Mouse (Mus musculus) myocyte (in vitro differentiated cells): ENCODE data around the gene Syt6. TPM values are rescaled to one million over a fixed set of nuclear protein-coding genes. Genes with fewer than 3 reads are reported as not detected.

Experiments
- H3K27me3 ChIP-seq: one replicate; pipeline ENCODE4 v1.6.1; 2011; ENCODE audit not compliant: control insufficient read depth, insufficient read depth, insufficient read length
- H3K36me3 ChIP-seq: one replicate; pipeline ENCODE4 v1.6.1; 2011; ENCODE audit not compliant: control insufficient read depth, insufficient read depth
- H3K4me2 ChIP-seq: one replicate; pipeline ENCODE4 v1.6.1; 2011; ENCODE audit warnings: low read depth, control low read depth
- H3K4me3 ChIP-seq: one replicate; pipeline ENCODE4 v1.5.1; 2011; ENCODE audit warnings: mild to moderate bottlenecking, control low read depth, moderate library complexity
- H3K79me2 ChIP-seq: one replicate; pipeline ENCODE4 v1.6.1; 2011; ENCODE audit not compliant: control insufficient read depth, insufficient read depth
- H3ac ChIP-seq: one replicate; pipeline ENCODE4 v1.6.1; 2011; ENCODE audit not compliant: control insufficient read depth, insufficient read length
- CEBPB ChIP-seq: IDR thresholded peaks from 2 replicates; pipeline ENCODE4 v1.6.1; 2011; ENCODE audit warnings: mild to moderate bottlenecking, moderate library complexity; ENCODE audit not compliant: poor library complexity, insufficient read depth, severe bottlenecking
- E2F4 ChIP-seq: IDR thresholded peaks from one replicate; pipeline ENCODE4 v1.6.1; 2011; ENCODE audit warnings: mild to moderate bottlenecking, control low read depth, moderate library complexity; ENCODE audit not compliant: insufficient read depth
- MAX ChIP-seq: IDR thresholded peaks from one replicate; pipeline ENCODE4 v1.6.1; 2011; ENCODE audit warnings: low read depth, mild to moderate bottlenecking, control low read depth
- MYOD1 ChIP-seq, 3 experiments: IDR thresholded peaks; one replicate each; pipeline ENCODE4 v1.6.1; 2011; ENCODE audit warnings: control low read depth in 2 of 3, low read depth in 2 of 3, mild to moderate bottlenecking in 2 of 3, moderate library complexity in 1 of 3; ENCODE audit not compliant: insufficient read length in 2 of 3, control insufficient read depth in 1 of 3
- MYOG ChIP-seq, 3 experiments: IDR thresholded peaks; one replicate each; pipeline ENCODE4 v1.6.1; 2011; ENCODE audit warnings: control low read depth in 2 of 3, low read depth in 2 of 3, mild to moderate bottlenecking in 2 of 3; ENCODE audit not compliant: insufficient read length in 2 of 3, control insufficient read depth in 1 of 3, insufficient read depth in 1 of 3
- POLR2A ChIP-seq: IDR thresholded peaks from one replicate; pipeline ENCODE4 v1.6.1; 2011; ENCODE audit warnings: low read depth, mild to moderate bottlenecking, control low read depth, moderate library complexity; ENCODE audit not compliant: insufficient read length
- POLR2AphosphoS2 ChIP-seq: IDR thresholded peaks from one replicate; pipeline ENCODE4 v1.6.1; 2011; ENCODE audit warnings: low read depth, control low read depth; ENCODE audit not compliant: insufficient read length
- REST ChIP-seq: IDR thresholded peaks from one replicate; pipeline ENCODE4 v1.6.1; 2011; ENCODE audit warnings: mild to moderate bottlenecking, control low read depth, moderate library complexity; ENCODE audit not compliant: insufficient read depth, insufficient read length
- SRF ChIP-seq: IDR thresholded peaks from one replicate; pipeline ENCODE4 v1.6.1; 2011; ENCODE audit warnings: low read depth; ENCODE audit not compliant: control insufficient read depth, insufficient read length
- TCF12 ChIP-seq: IDR thresholded peaks from one replicate; pipeline ENCODE4 v1.6.1; 2011; ENCODE audit warnings: mild to moderate bottlenecking, control low read depth; ENCODE audit not compliant: poor library complexity, insufficient read depth, severe bottlenecking
- TCF3 ChIP-seq: IDR thresholded peaks from one replicate; pipeline ENCODE4 v1.6.1; 2011; ENCODE audit warnings: low read depth, control low read depth; ENCODE audit not compliant: insufficient read length
- USF1 ChIP-seq: IDR thresholded peaks from one replicate; pipeline ENCODE4 v1.6.1; 2011; ENCODE audit warnings: low read depth, mild to moderate bottlenecking, control low read depth, moderate library complexity
- polyA plus RNA-seq: library from polyadenylated mRNA; unstranded; fragments of >200 nt; fragmentation: generic; extraction: Trizol; gene quantifications from one replicate; pipeline ENCODE4 v1.2.1, GENCODE M21; 2012; ENCODE audit warnings: missing spikeins

Gene Syt6
- polyA plus RNA-seq, 1 experiment: 0.07 TPM

- Histone ChIP-seq H3K79me2 (no peaks in the 10 kb centered on the region), H3K27me3 (no peaks in the 10 kb centered on the region), H3ac (no peak overlapping the region), H3K4me2 (no peak overlapping the region), H3K36me3 (no peaks in the 10 kb centered on the region), H3K4me3 (no peak overlapping the region)
- TF ChIP-seq SRF: no peak
- no peak for TF ChIP-seq TCF3
- TF ChIP-seq MYOG (IDR thresholded peaks at IDR 0.05; ENCODE audit: control insufficient read depth in 1 of 3, insufficient read depth in 1 of 3, insufficient read length in 2 of 3, low read depth in 2 of 3): no peak
- no peak for TF ChIP-seq POLR2A
- TF ChIP-seq MAX: no peak
- TF ChIP-seq TCF12: no peak
- TF ChIP-seq POLR2AphosphoS2: no peak
- TF ChIP-seq USF1: no peak
- no peak for TF ChIP-seq E2F4
- TF ChIP-seq REST: no peak
- TF ChIP-seq MYOD1 (IDR thresholded peaks at IDR 0.05; ENCODE audit: control insufficient read depth in 1 of 3, insufficient read length in 2 of 3, low read depth in 2 of 3): no peak
Observed at GRCm38 (mm10) chr3:103624591-103625051, 49.6 kb downstream of the Syt6 start.

- no peaks in the 10 kb centered on the region for H3K79me2 ChIP-seq
- H3ac ChIP-seq: no peak overlapping the region
- H3K4me3 ChIP-seq: no peak overlapping the region
- TF ChIP-seq TCF12 (peak; percentile 8), MYOG (IDR thresholded peaks at IDR 0.05; ENCODE audit: control insufficient read depth in 1 of 3, insufficient read depth in 1 of 3, insufficient read length in 2 of 3, low read depth in 2 of 3) (no peak), USF1 (no peak), POLR2A (no peak), MYOD1 (IDR thresholded peaks at IDR 0.05; ENCODE audit: control insufficient read depth in 1 of 3, insufficient read length in 2 of 3, low read depth in 2 of 3) (peak in 2 of 3 experiments; percentile 80 to 85)
- H3K27me3 ChIP-seq: no peaks in the 10 kb centered on the region
- H3K4me2 ChIP-seq: no peak overlapping the region
- no peaks in the 10 kb centered on the region for H3K36me3 ChIP-seq
Observed at GRCm38 (mm10) chr3:103625169-103625568, 50.1 kb downstream of the Syt6 start.

GRCm38 (mm10) chr3:103626481-103626880 is 51.5 kb downstream of the Syt6 start:
- Histone ChIP-seq H3K36me3 (no peaks in the 10 kb centered on the region), H3ac (no peak overlapping the region), H3K27me3 (no peaks in the 10 kb centered on the region), H3K4me3 (no peak overlapping the region), H3K4me2 (no peak overlapping the region), H3K79me2 (no peaks in the 10 kb centered on the region)
- TF ChIP-seq SRF (no peak), USF1 (no peak), MAX (no peak), TCF3 (no peak), POLR2A (no peak), POLR2AphosphoS2 (no peak), E2F4 (no peak), TCF12 (no peak), REST (no peak), CEBPB (no peak), MYOG (IDR thresholded peaks at IDR 0.05; ENCODE audit: control insufficient read depth in 1 of 3, insufficient read depth in 1 of 3, insufficient read length in 2 of 3, low read depth in 2 of 3) (no peak), MYOD1 (IDR thresholded peaks at IDR 0.05; ENCODE audit: control insufficient read depth in 1 of 3, insufficient read length in 2 of 3, low read depth in 2 of 3) (no peak)

- no peak overlapping the region for H3K4me2 ChIP-seq
- no peak for TF ChIP-seq SRF
- H3K79me2 ChIP-seq: no peaks in the 10 kb centered on the region
- no peak overlapping the region for H3K4me3 ChIP-seq
- no peaks in the 10 kb centered on the region for H3K36me3 ChIP-seq
- no peak overlapping the region for H3ac ChIP-seq
- no peaks in the 10 kb centered on the region for H3K27me3 ChIP-seq
Observed at GRCm38 (mm10) chr3:103627661-103628060, 52.6 kb downstream of the Syt6 start.

GRCm38 (mm10) chr3:103633124-103633523 is 58.1 kb downstream of the Syt6 start:
- no peaks in the 10 kb centered on the region for H3K27me3 ChIP-seq
- H3K4me2 ChIP-seq: no peak overlapping the region
- no peak overlapping the region for H3ac ChIP-seq
- TF ChIP-seq USF1: no peak
- no peak for TF ChIP-seq TCF12
- no peak for TF ChIP-seq POLR2A
- no peak for TF ChIP-seq MAX
- no peak for TF ChIP-seq REST
- TF ChIP-seq SRF: no peak
- no peak for TF ChIP-seq CEBPB
- no peak for TF ChIP-seq E2F4
- TF ChIP-seq MYOG (IDR thresholded peaks at IDR 0.05; ENCODE audit: control insufficient read depth in 1 of 3, insufficient read depth in 1 of 3, insufficient read length in 2 of 3, low read depth in 2 of 3): no peak
- TF ChIP-seq MYOD1 (IDR thresholded peaks at IDR 0.05; ENCODE audit: control insufficient read depth in 1 of 3, insufficient read length in 2 of 3, low read depth in 2 of 3): no peak
- no peak for TF ChIP-seq POLR2AphosphoS2
- no peak for TF ChIP-seq TCF3
- H3K79me2 ChIP-seq: no peaks in the 10 kb centered on the region
- no peaks in the 10 kb centered on the region for H3K36me3 ChIP-seq
- no peak overlapping the region for H3K4me3 ChIP-seq
